Mouse (Mus musculus): ENCODE results near the gene Chrng.

- TF ChIP-seq CTCF (IDR thresholded peaks at IDR 0.05; ENCODE audit: low read depth, low read length) (no peak), POLR2A (IDR thresholded peaks at IDR 0.05; ENCODE audit: borderline replicate concordance, low read depth, low read length) (no peak)
These were observed 34.0 kb upstream of the Chrng start for GRCm38 (mm10) chr1:87170458-87170857.
